Mouse (Mus musculus): Measurements from ENCODE around the gene Ttc4.

DNA sequence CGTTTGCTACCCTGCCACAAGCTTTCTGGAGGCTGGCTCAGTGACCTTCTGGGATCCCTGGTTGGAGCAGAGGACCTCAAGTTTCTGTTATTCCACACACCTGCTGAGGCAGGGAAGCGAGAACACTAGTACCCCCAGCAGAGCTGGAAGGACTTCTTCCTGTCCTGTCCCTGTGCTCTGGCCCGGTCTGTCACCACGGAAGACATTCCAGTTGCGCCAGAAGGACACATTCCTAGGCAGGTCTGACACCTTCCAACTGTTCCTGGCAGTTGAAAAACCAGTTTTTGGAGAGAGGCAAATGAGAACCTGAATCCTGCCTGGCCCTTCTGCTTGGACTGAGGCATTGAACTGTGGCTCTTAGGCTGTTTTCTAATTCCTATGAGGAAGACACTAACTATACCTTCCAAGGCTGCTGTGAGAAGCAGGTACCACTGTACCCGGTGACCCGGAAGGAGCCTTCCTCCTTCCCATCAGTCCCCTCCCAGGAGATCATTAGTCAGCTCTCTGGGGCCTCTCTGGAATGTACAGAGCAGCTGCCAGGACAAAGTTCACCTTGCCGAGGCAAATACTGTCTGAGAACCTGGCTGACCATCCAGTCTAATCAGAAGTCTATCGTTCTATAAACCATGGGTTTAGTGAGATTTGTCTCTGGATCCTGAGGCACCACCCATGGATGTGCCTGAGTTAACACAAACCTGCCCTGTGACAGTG lies 49.9 kb downstream of the Ttc4 start:
- TF ChIP-seq CTCF (IDR thresholded peaks at IDR 0.05 in 2 of 3, conservative IDR thresholded peaks at IDR 0.05 in 1 of 3; ENCODE audit: control insufficient read depth in 1 of 3, insufficient read depth in 1 of 3, low read depth in 2 of 3, low read length in 3 of 3, poor library complexity in 1 of 3, severe bottlenecking in 1 of 3) (no peak), GATA1 (IDR thresholded peaks at IDR 0.05; ENCODE audit: low read depth, low read length) (no peak), ZC3H11A (IDR thresholded peaks at IDR 0.05; ENCODE audit: low read depth, low read length) (no peak), RCOR1 (IDR thresholded peaks at IDR 0.05; ENCODE audit: low read depth, low read length) (no peak), CHD1 (IDR thresholded peaks at IDR 0.05; ENCODE audit: low read depth, low read length) (no peak), ELF1 (IDR thresholded peaks at IDR 0.05; ENCODE audit: low read depth, low read length) (no peak), CHD2 (IDR thresholded peaks at IDR 0.05; ENCODE audit: low read length) (no peak), POLR2A (IDR thresholded peaks at IDR 0.05; ENCODE audit: control insufficient read depth in 1 of 2, insufficient read depth in 1 of 2, low read depth in 1 of 2, low read length in 2 of 2, poor library complexity in 1 of 2) (no peak), RAD21 (IDR thresholded peaks at IDR 0.05; ENCODE audit: low read depth, low read length) (no peak), EP300 (IDR thresholded peaks at IDR 0.05; ENCODE audit: low read depth in 1 of 2, low read length in 2 of 2) (no peak), TBP (IDR thresholded peaks at IDR 0.05; ENCODE audit: low read depth, low read length) (no peak)
